Mouse (Mus musculus): ENCODE results near the gene Dennd1a. TPM values are rescaled to one million over a fixed set of nuclear protein-coding genes. Genes with fewer than 3 reads are reported as not detected.
A peak's percentile ranks its signal among the peaks of the same experiment; 100 is the strongest.

Dennd1a gene
- total RNA-seq, 1 experiment from 2014 or later: 27.1 TPM

DNA sequence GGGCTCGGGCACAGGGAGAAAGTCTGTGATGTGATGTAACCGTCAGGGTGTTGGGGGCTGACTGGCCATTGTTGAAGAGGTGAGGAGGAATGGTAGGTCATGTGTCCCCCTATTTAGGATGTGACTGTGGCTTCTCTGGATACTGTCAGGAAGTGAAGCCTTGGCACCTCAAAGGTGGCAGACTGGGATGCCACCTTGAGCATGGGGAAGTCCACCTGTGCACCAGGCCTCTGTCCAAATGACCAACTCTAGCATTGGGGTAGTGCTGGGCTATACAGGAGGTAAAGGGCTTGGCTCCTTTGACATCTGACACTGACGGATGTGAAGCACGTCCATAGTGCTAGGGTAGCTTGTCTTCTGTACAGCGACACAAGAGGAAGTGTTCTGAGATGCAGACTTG lies 474.8 kb downstream of the Dennd1a start:
- no peak for DNase-seq

DNA sequence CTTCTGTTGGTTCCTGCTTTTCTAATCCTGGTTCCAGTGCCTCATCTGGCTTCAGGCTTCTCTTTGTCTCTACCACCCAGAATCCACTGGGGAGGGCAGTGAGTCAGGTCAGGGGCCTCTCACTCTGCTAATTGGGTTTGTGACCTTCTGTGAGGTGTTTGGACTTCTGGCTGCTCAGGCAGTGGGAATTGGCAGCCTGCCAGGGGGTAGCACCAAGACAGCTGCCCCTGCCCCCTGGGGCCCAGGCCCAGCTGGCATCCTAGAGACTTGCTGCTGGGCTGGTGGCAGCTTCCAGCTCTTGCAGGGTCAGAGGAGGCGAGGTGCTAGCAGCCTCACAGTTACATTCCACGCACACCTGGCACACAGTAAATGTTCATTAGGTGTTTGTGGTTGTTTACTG lies 475.5 kb downstream of the Dennd1a start:
- no peak for DNase-seq

DNA sequence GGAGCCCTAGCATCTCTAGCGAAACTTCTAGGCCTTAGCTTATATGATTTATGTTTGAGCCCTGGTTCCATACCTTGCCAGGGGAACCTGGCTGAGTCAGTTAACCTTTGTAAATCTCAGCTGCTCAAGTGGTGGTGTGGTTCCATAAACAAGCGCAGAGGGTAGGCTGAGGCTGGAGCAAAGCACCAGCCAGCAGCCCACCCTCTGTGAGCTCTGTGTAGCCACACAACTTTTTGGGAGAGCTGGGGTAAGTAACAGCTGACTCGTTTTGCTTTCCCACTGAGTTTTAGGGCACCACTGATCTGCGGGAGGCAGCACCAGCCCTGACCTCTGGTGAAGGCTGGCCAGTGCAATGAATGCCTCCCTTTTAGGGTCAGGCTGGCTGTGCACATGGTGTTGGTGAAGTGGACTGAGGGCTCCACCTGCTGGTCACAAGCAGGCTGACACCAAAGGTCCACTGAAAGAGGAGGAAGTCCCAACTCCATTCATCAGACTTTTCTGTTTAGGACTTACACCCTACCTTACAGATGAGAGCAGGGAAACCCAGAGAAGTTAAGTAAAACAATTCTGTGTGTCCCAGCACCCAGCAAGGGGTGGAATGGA lies 484.5 kb downstream of the Dennd1a start:
- DNase-seq: peak; percentile 67

DNA sequence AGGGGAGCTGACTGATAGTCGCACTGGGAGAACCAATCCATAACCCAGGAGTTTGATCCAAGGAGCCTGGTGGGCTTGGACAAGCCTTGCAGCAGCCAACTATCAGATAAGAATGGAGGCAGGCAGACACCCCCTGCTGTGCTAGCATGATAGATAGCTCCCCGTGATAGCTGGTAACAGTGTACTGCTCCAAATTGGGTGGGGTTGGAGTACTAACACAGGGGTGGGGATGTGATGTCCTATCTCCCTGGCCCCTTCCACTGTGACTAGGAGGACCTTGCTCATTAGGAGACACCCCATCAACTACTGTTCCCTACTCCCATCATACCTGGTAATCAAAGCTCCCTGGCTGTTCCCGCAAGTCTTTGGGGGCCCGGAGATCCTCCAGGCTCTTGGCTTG lies 485.5 kb downstream of the Dennd1a start:
- DNase-seq: no peak

DNA sequence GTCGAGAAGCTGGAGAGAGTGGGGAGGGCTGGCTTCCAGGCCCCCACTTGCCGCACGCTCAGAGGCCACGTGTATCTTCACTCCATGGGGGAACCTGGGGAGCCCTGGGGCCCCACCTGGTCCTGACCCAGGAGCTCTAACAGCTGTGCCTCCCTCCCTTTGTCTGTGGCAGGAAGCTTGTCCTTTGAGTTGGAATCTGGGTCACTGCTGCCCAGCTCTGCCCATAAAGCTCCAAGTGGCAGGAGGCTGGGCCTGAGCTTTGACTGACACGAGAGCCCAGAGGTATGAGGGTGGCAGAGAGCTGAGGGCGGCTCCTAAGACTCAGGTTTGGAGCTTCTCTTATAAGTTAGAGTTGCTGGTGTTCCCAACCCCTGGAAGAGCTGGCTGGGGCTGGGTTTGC lies 488.1 kb downstream of the Dennd1a start:
- DNase-seq: no peak

DNA sequence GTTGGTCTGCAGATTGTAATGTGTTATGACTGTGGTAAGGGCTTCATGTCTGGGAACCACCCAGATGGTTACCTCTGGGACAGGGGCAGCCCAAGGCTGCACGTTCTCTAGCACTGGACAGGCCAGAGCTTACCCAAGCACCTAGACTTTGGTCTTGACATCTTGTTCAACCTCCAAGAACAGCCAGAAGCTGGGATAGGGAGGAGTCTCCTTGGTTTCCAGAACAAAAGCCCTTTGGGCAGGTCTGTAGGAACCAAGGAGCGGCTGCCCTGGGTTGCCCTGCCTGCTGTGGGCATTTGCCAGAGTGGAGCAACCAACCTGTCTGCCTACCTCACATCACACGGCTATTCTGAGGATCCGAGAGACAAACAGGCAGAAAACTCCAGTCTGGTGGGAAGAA lies 490.1 kb downstream of the Dennd1a start:
- no peak for DNase-seq

DNA sequence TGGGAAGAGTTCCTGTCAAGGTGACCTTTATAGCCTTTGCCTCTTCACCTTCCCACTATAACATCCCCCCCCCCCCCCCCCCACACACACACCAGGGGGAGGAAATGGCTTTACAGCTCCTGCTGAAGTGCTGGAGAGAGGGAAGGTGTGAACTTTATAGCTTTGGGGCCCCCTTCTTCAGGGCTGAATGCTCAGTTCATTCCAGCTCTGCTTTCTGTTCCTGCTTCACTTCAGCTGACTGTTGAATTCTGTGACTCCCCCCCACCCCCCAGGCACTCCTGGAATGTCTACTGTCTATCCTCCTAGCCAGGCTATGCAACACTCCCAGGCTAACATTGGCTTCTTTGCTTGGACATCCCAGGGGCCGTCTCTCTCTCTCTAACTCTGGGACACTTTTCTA lies 491.2 kb downstream of the Dennd1a start:
- no peak for DNase-seq

DNA sequence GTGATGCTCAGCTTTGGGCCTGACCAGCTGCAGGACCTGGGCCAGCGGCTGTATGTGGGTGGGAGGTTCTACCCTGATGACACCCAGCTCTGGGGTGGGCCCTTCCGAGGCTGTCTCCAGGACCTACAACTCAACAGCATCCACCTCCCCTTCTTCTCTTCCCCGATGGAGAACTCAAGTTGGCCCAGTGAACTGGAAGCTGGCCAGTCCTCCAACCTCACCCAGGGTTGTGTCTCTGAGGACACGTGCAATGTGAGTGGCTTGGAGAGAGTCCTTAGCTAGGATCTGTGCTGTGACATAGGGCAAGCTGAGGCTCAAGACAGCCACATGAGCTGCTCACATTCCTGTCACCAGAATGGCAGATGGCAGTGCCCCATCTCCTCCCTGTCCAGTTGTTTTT lies 495.9 kb downstream of the Dennd1a start:
- DNase-seq: no peak

DNA sequence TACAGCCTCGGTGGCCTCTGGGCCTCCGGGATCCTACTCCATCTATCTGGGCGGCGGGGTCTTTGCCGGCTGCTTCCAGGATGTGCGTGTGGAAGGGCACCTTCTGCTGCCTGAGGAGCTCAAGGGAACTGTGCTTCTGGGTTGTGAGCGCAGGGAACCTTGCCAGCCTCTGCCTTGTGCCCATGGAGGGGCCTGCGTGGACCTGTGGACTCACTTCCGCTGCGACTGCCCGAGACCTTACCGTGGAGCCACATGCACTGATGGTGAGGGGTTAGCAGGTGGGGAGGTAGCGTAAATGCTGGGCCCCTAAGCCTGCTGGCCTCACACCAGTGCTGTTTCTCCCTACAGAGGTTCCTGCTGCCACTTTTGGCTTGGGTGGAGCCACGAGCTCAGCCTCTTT lies 496.5 kb downstream of the Dennd1a start:
- no peak for DNase-seq

DNA sequence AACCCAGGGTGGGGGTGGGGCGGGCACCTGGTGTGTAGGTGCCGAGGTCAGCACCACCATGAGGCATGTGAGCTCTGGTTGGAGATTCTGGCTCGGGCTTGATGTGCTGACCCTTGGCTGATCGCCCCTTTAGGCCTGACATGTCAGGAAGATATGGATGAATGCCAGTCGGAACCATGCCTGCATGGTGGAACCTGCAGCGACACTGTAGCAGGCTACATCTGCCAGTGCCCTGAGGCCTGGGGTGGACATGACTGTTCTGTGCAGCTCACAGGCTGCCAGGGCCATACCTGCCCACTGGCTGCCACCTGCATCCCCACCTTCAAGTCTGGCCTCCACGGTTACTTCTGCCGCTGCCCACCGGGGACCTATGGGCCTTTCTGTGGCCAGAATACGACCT lies 497.2 kb downstream of the Dennd1a start:
- no peak for DNase-seq

DNA sequence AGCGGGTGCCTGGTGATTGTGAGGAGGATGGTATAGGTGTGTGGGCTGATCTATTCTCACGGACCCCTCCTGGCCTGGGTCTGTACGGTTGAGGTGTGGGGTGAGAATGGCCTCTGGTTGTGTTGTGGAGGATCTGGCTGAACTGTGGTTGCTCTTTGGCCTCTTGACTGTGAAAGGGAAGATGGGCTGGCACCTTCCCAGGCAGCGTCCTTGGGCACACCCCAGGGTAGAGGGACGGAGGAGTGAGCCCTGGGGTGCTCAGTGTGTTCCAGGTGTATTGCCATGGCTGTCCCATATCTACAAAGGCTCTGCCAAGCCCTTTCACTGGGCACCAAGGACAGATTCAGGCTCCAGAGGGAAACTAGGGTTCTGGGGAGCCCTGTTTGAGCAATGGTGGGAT lies 498.2 kb downstream of the Dennd1a start:
- no peak for DNase-seq

DNA sequence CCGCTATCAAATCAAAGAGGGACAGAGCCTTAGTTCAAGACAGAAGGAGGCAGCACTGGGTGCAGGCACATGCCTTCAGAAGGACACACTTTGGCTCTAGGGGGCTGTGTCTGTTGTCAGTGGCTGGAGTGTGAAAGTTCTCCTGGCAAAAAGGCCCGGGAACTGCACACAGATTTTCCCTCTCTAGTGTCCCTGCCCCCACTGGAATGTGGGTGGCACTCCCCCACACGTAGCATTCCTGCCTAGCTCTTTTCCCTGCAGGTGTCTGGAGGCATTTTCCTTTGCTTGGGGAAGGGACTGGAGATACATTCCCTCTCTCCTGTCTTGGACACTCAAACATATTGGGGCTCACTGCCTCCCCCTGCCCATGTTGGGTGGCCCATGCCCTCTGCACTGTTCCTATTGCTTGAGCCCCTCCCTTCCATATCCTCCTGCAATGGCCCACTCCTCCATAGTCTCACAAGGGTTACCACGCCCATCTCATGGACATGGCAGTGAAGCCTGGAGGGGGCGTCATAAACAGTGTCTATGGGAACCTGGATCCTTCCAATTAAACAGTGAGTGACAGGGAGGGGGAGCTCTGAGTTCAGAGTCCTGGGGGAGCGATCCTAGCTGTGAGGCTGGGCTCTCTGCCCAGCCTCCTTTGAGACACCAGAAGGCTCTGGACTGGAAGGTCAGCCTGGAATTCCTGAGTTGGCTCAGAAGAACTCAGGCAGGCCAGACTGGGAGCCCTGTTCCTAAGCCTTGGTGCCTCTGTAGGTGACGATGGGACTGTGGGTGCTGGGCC lies 498.8 kb downstream of the Dennd1a start:
- DNase-seq: no peak

DNA sequence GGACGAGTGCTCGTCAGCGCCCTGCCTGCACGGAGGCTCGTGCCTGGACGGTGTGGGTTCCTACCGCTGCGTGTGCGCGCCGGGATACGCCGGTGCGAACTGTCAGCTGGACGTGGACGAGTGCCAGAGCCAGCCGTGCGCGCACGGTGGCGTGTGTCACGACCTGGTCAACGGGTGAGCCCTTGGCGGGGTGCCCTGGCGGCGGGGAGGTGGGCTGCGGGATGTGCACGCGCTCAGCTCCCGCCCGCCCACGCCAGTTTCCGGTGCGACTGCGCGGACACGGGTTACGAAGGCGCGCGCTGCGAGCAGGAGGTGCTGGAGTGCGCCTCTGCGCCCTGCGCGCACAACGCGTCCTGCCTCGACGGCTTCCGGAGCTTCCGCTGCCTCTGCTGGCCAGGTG lies 500.7 kb downstream of the Dennd1a start:
- DNase-seq: no peak

DNA sequence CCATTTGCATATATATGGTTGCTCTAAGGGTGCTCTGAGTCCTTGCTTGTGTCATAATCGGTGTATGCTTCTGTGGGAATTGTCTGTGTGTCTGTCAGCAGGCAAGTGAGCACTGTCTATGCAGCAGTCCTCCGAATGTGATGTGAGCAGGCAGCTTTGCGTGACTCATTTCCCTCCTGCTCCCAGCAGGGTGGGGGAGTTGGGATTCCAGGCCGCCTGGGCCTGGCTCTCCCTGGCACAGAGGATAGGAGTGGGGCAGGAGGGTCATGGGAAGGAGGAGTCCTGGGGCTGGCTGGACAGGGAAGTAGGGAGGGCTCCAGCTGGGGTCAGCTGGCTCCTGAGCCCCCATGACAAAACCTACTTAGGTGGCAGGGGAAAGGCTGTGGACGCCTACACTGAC lies 502.7 kb downstream of the Dennd1a start:
- DNase-seq: no peak

DNA sequence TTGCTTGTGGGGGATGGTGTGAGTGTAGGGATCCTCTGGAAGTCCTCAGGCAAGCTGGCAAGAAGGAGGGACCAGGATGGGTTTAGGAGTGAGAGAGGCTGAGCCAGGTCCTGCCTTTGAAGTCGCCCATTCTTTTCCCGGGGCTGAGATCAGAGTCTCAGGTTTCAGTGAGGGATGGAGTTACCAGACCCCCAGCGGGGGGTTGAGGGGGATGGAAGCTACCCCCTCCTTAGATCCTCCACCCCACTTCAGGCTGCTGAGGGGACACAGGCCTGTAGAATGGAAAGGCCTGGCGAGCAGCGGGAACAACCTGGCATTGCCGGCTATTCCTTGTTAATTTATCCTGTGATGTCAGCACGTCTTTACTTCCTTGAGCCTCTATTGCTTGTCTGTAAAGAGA lies 505.2 kb downstream of the Dennd1a start:
- DNase-seq: no peak

DNA sequence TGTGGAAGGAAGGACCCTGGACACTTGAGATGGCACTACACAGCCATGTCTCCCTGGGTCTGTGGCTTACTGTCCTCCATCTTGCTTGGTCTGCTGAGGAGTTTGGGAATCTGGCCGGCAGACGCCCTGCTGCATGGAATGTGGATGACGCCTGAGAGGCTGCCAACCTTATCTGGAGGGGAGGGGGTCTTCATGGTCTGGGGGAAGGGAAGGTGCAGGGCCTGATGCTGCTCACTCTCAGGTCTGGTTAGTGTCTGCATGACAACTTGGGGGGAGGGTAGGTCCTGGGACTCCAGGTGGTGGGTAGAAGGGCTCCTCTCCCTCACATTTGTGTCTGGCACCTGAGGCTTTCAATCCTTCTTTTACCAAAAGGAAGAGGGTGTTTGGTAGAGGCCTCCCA lies 505.8 kb downstream of the Dennd1a start:
- no peak for DNase-seq

DNA sequence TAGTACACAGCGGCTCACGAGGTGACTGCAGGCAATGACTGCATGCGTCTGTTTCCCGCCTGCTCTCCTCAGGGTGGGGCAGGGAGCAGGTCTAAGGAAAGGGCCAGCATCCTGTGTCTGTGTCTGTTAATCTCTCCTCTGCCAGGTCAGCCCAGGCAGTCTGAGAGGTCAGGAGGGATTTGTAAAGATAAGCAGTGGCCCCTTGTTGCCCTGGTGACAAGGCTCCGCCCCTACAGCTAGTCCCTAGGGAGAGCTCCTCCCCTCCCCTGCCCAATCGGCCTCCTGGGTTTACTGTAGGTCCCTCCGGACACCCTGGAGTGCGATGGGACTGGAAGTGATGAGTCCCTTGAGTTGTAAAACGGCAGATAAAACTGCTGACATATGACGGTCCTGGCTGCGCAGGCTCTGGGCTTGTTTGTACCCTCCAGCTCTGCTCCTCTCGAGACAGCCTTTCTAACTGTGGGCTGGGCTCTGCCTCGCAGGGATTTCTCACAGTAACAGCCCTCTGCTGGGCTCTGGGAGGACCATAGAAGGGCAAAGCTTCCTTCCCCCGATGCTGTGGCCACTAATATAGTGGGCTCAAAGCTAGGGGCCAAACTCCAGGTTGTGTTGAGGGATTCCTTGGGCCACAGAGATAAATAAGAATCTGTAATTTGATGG lies 506.8 kb downstream of the Dennd1a start:
- peak; percentile 64 for DNase-seq

DNA sequence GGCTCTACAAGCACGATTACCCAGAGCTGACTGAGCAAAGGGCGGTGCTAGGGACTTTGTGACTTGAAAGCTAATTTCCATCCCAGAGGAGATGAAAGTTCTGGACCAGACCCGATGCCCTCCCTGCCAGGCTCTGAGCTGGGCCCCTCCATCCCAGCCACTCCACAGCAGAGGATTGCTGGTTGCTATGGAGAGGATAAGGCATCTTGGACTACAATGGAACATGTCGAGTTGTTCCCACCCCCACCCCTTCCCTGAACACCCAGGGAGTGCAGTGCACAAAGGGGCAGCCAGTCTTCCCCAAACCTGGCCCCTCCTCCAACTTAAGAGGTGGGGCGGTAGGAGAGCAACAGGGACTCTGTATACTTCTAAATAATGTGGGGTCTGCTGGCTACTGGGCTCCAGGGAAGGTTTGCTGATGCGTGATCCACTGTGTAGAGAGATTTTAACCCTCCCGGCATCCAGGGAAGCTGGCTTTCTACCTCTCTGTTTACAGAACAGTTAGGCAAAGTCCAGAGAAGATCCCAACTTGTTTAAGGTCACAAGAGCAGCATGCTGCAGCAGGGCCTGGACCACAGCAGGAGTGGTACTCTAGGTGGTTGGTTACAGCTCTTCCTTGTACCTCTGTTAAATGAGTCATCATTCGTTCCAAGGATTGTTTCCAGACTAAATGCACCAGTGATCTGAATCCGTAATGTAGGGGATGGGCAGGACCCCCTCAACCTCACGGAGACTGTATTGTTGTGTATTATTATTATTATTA lies 509.1 kb downstream of the Dennd1a start:
- DNase-seq: no peak

DNA sequence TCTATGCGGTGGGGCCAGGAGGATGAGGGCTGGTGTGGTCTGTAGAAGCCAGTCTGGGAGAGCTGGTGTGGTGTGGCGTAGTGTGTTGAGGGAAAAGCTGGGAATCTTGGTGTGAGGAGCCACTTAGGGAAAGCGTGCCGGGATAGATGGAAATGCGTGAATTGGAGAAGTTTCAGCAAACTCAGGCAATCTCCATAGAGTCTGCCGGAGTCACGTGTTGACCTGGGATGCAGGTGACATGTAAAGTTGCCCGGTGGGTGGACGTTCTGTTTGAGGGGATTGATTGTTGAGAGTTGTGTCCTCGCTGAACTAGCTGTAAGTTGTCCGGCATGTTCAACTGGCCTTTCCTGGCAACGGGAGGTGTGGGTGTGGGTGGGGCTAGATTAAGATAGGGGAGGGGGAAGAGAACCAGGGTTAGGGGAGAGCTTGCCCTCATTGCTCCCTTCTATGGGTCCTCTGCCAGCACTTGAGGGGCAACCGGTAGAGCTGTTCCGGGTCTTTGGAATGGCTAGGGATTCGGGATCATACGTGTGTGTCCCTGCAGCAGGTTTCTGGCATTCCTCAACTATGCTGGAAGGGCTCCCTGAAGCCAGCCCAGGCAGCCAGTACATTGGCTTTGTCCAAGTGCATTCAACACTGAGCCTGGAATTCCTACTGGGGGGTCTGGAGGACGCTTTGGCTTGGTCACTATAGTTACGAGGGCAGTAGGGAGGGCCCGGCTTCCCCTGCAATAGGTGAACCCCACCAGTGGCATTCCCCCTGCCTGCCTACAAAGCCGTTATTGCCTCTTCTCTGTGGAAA lies 510.4 kb downstream of the Dennd1a start:
- no peak for DNase-seq

DNA sequence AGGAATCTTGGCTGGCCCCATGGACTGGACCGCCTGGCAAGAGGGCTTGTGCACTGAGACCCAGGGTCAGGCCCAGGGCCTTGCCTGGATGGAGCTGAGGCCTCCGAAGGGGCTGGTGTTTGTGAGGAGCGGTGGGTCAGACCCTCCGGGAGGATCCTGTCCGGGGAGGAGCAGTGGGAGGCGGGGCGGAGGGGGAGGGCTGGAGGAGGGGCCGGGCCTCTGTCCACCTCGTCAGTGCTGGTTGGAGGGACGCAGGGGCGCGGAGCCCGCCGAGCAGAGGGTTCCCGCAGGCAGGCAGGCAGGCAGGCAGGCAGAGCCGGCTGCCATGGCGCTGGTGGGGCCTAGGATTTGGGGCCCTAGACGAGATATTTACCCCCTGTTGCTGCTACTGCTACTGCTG lies 511.2 kb downstream of the Dennd1a start, which contains the start of gene Crb2:
Gene Crb2 (plus strand): TSS at position 234 of the 400 bp plus-strand sequence.
- DNase-seq: no peak

DNA sequence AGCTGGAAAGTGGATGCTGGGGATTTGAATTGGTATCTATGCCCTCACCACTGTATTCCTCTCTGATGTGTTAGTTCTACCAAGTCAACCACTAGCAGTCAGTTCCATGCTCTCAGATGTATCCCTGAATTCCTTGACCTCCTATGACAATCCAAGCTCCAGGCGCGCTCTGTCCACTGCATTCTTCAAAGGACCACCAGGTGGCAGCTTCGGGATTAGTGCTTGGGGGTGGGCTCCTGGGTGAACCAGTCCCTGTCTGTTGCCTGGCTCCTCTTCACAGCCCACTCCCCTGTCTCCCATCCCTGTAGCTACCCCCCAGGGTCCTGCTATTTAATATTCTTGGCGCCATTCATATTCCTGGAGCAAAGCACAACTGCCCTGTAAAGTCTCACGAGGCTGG lies 512.6 kb downstream of the Dennd1a start:
- DNase-seq: no peak

Measured in adrenal gland, postnatal 25 days (tissue).